Mouse (Mus musculus) embryo, embryonic 10 days (tissue): ENCODE data around the gene Arl4c.

Experiments
- DNase-seq: peaks from one replicate; pipeline ENCODE4 v3.0.0-alpha.2; 2015; ENCODE audit warnings: low spot score

Arl4c gene

GRCm38 (mm10) chr1:88701870-88702661, at the start of gene Arl4c:
Arl4c (minus strand) TSS chr1:88702221.
- DNase-seq = peak; percentile 85

- DNase-seq = no peak
Observed at GRCm38 (mm10) chr1:88751332-88751731, 49.3 kb upstream of the Arl4c start.

GRCm38 (mm10) chr1:88750576-88750975, 48.6 kb upstream of the Arl4c start:
- no peak for DNase-seq

GRCm38 (mm10) chr1:88750126-88750525, 48.1 kb upstream of the Arl4c start:
- no peak for DNase-seq

GRCm38 (mm10) chr1:88749106-88749505, 47.1 kb upstream of the Arl4c start:
- DNase-seq = no peak

GRCm38 (mm10) chr1:88745256-88745655, 43.2 kb upstream of the Arl4c start:
- peak; percentile 95 for DNase-seq

GRCm38 (mm10) chr1:88744261-88744660, 42.2 kb upstream of the Arl4c start:
- no peak for DNase-seq

- peak; percentile 76 for DNase-seq
Observed at GRCm38 (mm10) chr1:88742372-88742771, 40.4 kb upstream of the Arl4c start.

- no peak for DNase-seq
Observed at GRCm38 (mm10) chr1:88739546-88739945, 37.5 kb upstream of the Arl4c start.

- no peak for DNase-seq
Observed at GRCm38 (mm10) chr1:88738931-88739330, 36.9 kb upstream of the Arl4c start.

GRCm38 (mm10) chr1:88729496-88729895, 27.5 kb upstream of the Arl4c start:
- DNase-seq = no peak

- no peak for DNase-seq
Observed at GRCm38 (mm10) chr1:88727369-88727768, 25.3 kb upstream of the Arl4c start.

GRCm38 (mm10) chr1:88725716-88726115, 23.7 kb upstream of the Arl4c start:
- no peak for DNase-seq

GRCm38 (mm10) chr1:88720626-88721229, 18.7 kb upstream of the Arl4c start:
- no peak for DNase-seq

- DNase-seq = no peak
Observed at GRCm38 (mm10) chr1:88718563-88718962, 16.5 kb upstream of the Arl4c start.

- DNase-seq = no peak
Observed at GRCm38 (mm10) chr1:88717736-88718135, 15.7 kb upstream of the Arl4c start.

GRCm38 (mm10) chr1:88712011-88712410, 10.0 kb upstream of the Arl4c start:
- no peak for DNase-seq

GRCm38 (mm10) chr1:88708646-88709305, 6.8 kb upstream of the Arl4c start:
- DNase-seq = no peak

GRCm38 (mm10) chr1:88708191-88708590, 6.2 kb upstream of the Arl4c start:
- DNase-seq = no peak

GRCm38 (mm10) chr1:88707536-88707935, 5.5 kb upstream of the Arl4c start:
- DNase-seq = no peak

GRCm38 (mm10) chr1:88705799-88706198, 3.8 kb upstream of the Arl4c start:
- DNase-seq = peak; percentile 99

GRCm38 (mm10) chr1:88705050-88705449, 3.0 kb upstream of the Arl4c start:
- DNase-seq = peak; percentile 66
